Mouse (Mus musculus): Measurements from ENCODE around the gene Hoxc11.

DNA sequence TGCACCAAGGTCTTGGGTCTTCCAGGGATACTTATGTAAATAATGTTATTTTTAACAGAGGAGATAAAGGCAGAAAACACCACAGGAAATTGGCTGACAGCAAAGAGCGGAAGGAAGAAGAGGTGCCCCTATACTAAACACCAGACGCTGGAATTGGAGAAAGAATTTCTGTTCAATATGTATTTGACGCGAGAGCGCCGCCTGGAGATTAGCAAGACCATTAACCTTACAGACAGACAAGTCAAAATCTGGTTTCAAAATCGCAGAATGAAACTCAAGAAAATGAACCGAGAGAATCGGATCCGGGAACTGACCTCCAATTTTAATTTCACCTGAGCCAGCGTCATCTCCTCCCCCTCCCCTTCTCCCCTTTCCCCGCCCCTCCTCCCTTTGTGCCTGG lies 16.5 kb downstream of the Hoxc11 start:
- TF ChIP-seq CTCF (IDR thresholded peaks at IDR 0.05; ENCODE audit: low read depth) (0 out of 2 replicates have a peak, but pooled peaks have one; percentile 4), EP300 (IDR thresholded peaks at IDR 0.05; ENCODE audit: low read depth) (no peak)

All from heart, postnatal 0 days (tissue).